In the genomic region with DNA sequence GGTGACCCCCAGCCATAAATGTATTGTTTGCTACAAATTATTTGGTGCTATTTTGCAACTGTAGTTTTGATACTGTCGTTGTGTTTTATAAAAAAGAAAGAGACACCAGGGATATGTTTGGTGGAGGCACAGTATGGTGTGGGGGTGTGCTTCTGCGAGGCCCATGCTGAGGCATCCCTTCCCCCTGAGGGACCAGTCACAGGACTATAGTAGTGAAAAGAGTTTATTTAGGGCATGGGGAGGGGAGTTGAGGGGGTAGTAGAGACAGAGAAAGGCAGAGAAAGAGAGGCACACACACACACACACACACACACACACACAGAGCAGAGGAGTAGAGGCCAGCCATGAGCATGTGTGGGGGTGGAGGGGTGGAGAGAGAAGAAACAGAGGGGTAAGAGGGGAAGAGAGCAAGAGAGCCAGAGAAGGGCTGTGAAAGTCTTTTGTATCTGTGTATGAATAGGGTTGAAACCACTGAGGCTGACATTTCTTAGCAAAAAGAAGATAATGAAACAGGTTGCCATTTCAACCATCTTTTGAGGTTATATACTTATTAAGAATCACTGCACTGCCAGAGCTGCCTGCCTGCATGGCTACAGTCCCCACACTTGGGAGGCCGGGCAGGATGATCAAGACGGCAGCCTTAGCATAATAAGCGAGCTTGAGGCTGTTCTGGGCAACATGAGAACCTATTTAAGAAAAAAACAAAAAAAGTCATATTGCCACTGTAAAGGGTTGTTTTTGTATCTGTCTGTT, we compare ENCODE assay signal across 8 mouse cellular contexts.
DNase-seq lines count a peak whose midpoint lies in the region; ATAC-seq and TF ChIP-seq lines count a peak whose summit lies in the region.
"Had no signal": no experiment of that assay in that cellular context is flagged by ENCODE, and none has a peak within 500 bp of the region (broad histone marks: within the 10 kb centered on the region; RNA-seq: fewer than 3 reads in every experiment).

No protein-coding gene starts in this region.

- H3K27ac ChIP-seq in layer of hippocampus, adult 2 months = peak overlapping the region; percentile 50; the same call in 1 of the 2 replicates
- peak overlapping the region; percentile 46; the same call in 1 of the 2 replicates for H3K27ac ChIP-seq in forebrain, embryonic 14.5 days (ENCODE audit: low read depth, low read length)
- peak overlapping the region; percentile 23; the same call in 1 of the 2 replicates for H3K27ac ChIP-seq in hindbrain, postnatal 0 days
- no peak overlapping the region for H3K27ac ChIP-seq in liver, postnatal 0 days (ENCODE audit: low read depth)
- H3K27ac ChIP-seq: limb, embryonic 15.5 days had no signal

- no peak overlapping the region for H3K4me2 ChIP-seq in forebrain, embryonic 14.5 days (ENCODE audit: low read length)
- no peak overlapping the region; the same call in 1 of the 2 replicates for H3K4me2 ChIP-seq in hindbrain, postnatal 0 days (ENCODE audit: low read depth, low read length)
- H3K4me2 ChIP-seq in liver, postnatal 0 days (ENCODE audit: low read depth, low read length) = no peak overlapping the region
- H3K4me2 ChIP-seq: limb, embryonic 15.5 days had no signal

- peaks cover 14% of the 10 kb centered on the region for H3K4me1 ChIP-seq in forebrain, embryonic 14.5 days (ENCODE audit: control insufficient read depth, insufficient read depth, low read length)
- H3K4me1 ChIP-seq in hindbrain, postnatal 0 days (ENCODE audit: insufficient read depth, low read length) = no peaks in the 10 kb centered on the region
- no peaks in the 10 kb centered on the region for H3K4me1 ChIP-seq in liver, postnatal 0 days (ENCODE audit: insufficient read depth)
- H3K4me1 ChIP-seq: limb, embryonic 15.5 days had no signal

- H3K27me3 ChIP-seq in forebrain, embryonic 14.5 days (replicated peaks; ENCODE audit: control insufficient read depth, insufficient read depth, low read length) = no peaks in the 10 kb centered on the region
- H3K27me3 ChIP-seq in hindbrain, postnatal 0 days (ENCODE audit: insufficient read depth, low read length) = no peaks in the 10 kb centered on the region
- no peaks in the 10 kb centered on the region for H3K27me3 ChIP-seq in liver, postnatal 0 days (ENCODE audit: insufficient read depth, low read length)
- H3K27me3 ChIP-seq: limb, embryonic 15.5 days had no signal

- no peak for TF ChIP-seq EP300 in liver, postnatal 0 days (IDR thresholded peaks at IDR 0.05; ENCODE audit: low read depth)

- H3K9me3 ChIP-seq in forebrain, embryonic 14.5 days (replicated peaks; ENCODE audit: control insufficient read depth, low read length) = no peaks in the 10 kb centered on the region
- H3K9me3 ChIP-seq in hindbrain, postnatal 0 days (ENCODE audit: low read length) = no peaks in the 10 kb centered on the region
- H3K9me3 ChIP-seq in liver, postnatal 0 days (ENCODE audit: low read length) = no peaks in the 10 kb centered on the region
- H3K9me3 ChIP-seq: limb, embryonic 15.5 days had no signal

- no peak for DNase-seq in layer of hippocampus, adult 2 months (ENCODE audit: low spot score in 2 of 2)
- DNase-seq in layer of hippocampus, postnatal 14 days (ENCODE audit: low spot score in 2 of 2) = no peak
- DNase-seq in forebrain, embryonic 14.5 days (ENCODE audit: low spot score) = no peak
- DNase-seq in hindbrain, postnatal 0 days (ENCODE audit: low spot score) = no peak
- peak; percentile 31 for DNase-seq in retina, embryonic 14.5 days (ENCODE audit: low spot score)
- DNase-seq in urinary bladder, postnatal 4 days (ENCODE audit: low spot score in 2 of 2) = no peak
- no peak for DNase-seq in liver, postnatal 0 days

- H3K9ac ChIP-seq in forebrain, embryonic 14.5 days (ENCODE audit: low read length) = peak overlapping the region; percentile 37; the same call in 1 of the 2 replicates
- no peak overlapping the region for H3K9ac ChIP-seq in hindbrain, postnatal 0 days (replicated peaks; ENCODE audit: low read length)
- H3K9ac ChIP-seq in liver, postnatal 0 days (replicated peaks) = no peak overlapping the region
- H3K9ac ChIP-seq: limb, embryonic 15.5 days had no signal

- WGBS in forebrain, embryonic 14.5 days = 61% methylated on average over 5 of the region's 5 CpGs
- 54% methylated on average over 5 of the region's 5 CpGs for WGBS in hindbrain, postnatal 0 days
- WGBS in liver, postnatal 0 days (ENCODE audit: insufficient replicate concordance) = 79% methylated on average over 5 of the region's 5 CpGs

- H3K4me3 ChIP-seq in layer of hippocampus, adult 2 months = no peak overlapping the region
- H3K4me3 ChIP-seq in forebrain, embryonic 14.5 days (ENCODE audit: low read depth, low read length) = no peak overlapping the region
- H3K4me3 ChIP-seq in hindbrain, postnatal 0 days (ENCODE audit: low read length) = no peak overlapping the region
- no peak overlapping the region for H3K4me3 ChIP-seq in liver, postnatal 0 days (ENCODE audit: low read depth, low read length)
- H3K4me3 ChIP-seq: limb, embryonic 15.5 days had no signal

- no peak for TF ChIP-seq CTCF in layer of hippocampus, adult 2 months (conservative IDR thresholded peaks at IDR 0.05)
- no peak for TF ChIP-seq CTCF in hindbrain, postnatal 0 days (IDR thresholded peaks at IDR 0.05; ENCODE audit: low read depth)
- no peak for TF ChIP-seq CTCF in liver, postnatal 0 days (IDR thresholded peaks at IDR 0.05; ENCODE audit: low read depth)

- peak; percentile 24; the same call in 1 of the 2 replicates for ATAC-seq in forebrain, embryonic 14.5 days
- 0 out of 2 replicates have a peak, but pooled peaks have one; percentile 33 for ATAC-seq in hindbrain, postnatal 0 days
- ATAC-seq in liver, postnatal 0 days = no peak

- no peaks in the 10 kb centered on the region for H3K36me3 ChIP-seq in forebrain, embryonic 14.5 days (ENCODE audit: control insufficient read depth, insufficient read depth, low read length)
- no peaks in the 10 kb centered on the region for H3K36me3 ChIP-seq in hindbrain, postnatal 0 days (ENCODE audit: insufficient read depth, low read length)
- no peaks in the 10 kb centered on the region for H3K36me3 ChIP-seq in liver, postnatal 0 days (replicated peaks; ENCODE audit: insufficient read depth, low read length)
- H3K36me3 ChIP-seq: limb, embryonic 15.5 days had no signal
